Mouse (Mus musculus): ENCODE results near the gene Pik3ap1. TPM values are rescaled to one million over a fixed set of nuclear protein-coding genes. Genes with fewer than 3 reads are reported as not detected.

Gene Pik3ap1
- total and polyA plus RNA-seq, 3 experiments, result 0.07 to 0.16 TPM; not detected in 1

DNA sequence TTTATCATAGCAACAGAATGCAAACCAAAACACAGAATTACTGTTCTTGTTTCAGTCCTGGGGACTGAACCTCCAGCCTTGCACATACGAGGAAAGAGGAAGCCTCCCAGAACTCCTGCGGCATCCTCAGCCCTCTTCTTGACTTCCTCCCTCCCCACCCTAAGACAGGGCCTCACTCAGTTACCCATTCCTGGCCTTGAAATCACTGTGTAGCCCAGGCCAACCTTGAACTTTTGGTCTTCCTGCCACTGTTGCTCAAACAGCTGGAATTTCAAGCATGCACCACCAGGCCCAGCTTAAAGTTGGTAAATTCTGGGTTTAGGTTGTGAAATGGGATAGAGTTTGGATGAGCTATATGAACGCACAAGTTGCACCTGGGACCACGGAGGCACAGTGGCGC, 10.2 kb downstream of the Pik3ap1 start:
- no peaks in the 10 kb centered on the region for H3K27me3 ChIP-seq (ENCODE audit: insufficient read depth, low read length)
- H3K4me3 ChIP-seq (ENCODE audit: low read depth, low read length), result no peak overlapping the region
- no peak for DNase-seq (ENCODE audit: low spot score)
- H3K9me3 ChIP-seq (replicated peaks), result no peaks in the 10 kb centered on the region
- H3K36me3 ChIP-seq (replicated peaks), result no peaks in the 10 kb centered on the region
- no peak for TF ChIP-seq POLR2AphosphoS5 (IDR thresholded peaks at IDR 0.05; ENCODE audit: insufficient replicate concordance, low read depth, low read length)
- no peak for TF ChIP-seq TAL1 (conservative IDR thresholded peaks at IDR 0.05; ENCODE audit: low read depth, low read length)
- TF ChIP-seq GATA1 (IDR thresholded peaks at IDR 0.05; ENCODE audit: borderline replicate concordance, low read length), result no peak
- TF ChIP-seq CTCF (IDR thresholded peaks at IDR 0.05; ENCODE audit: low read depth, low read length), result no peak
- TF ChIP-seq GATA2 (IDR thresholded peaks at IDR 0.05; ENCODE audit: borderline replicate concordance, low read depth, low read length), result no peak
- no peak for ATAC-seq (ENCODE audit: extremely low read depth, insufficient number of reproducible peaks, low FRiP score, poor library complexity, severe bottlenecking)
- no peaks in the 10 kb centered on the region for H3K4me1 ChIP-seq (ENCODE audit: insufficient read depth, low read depth, low read length)

DNA sequence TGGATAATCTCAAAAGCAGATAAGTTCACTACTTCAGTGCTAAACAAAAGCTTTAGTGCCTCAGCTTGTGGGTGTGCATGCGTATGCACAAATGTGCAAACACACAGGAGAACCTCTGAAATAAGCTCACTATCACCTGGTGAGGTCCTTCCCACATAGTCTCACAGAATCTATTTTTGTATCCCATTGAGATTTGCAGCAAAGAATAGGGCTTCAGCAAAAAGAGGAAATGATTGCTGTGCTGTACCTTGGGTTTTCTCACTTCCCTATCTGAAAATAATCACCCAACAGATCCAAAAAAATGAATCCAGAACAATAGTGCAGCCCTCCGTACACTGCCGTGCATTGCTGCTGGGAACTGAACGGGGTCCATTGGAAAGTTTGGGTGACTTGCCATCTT, 12.6 kb downstream of the Pik3ap1 start:
- no peak overlapping the region for H3K4me3 ChIP-seq (ENCODE audit: low read depth, low read length)
- ATAC-seq (ENCODE audit: extremely low read depth, insufficient number of reproducible peaks, low FRiP score, poor library complexity, severe bottlenecking) (no peak), DNase-seq (ENCODE audit: low spot score) (no peak)
- no peaks in the 10 kb centered on the region for H3K36me3 ChIP-seq (replicated peaks)
- 0 out of 2 replicates have a peak, but pooled peaks cover 5% of the 10 kb centered on the region for H3K27me3 ChIP-seq (ENCODE audit: insufficient read depth, low read length)
- H3K4me1 ChIP-seq (ENCODE audit: insufficient read depth, low read depth, low read length), result no peaks in the 10 kb centered on the region
- no peaks in the 10 kb centered on the region for H3K9me3 ChIP-seq (replicated peaks)
- TF ChIP-seq CTCF (IDR thresholded peaks at IDR 0.05; ENCODE audit: low read depth, low read length), result no peak
- no peak for TF ChIP-seq GATA2 (IDR thresholded peaks at IDR 0.05; ENCODE audit: borderline replicate concordance, low read depth, low read length)
- no peak for TF ChIP-seq POLR2AphosphoS5 (IDR thresholded peaks at IDR 0.05; ENCODE audit: insufficient replicate concordance, low read depth, low read length)
- TF ChIP-seq TAL1 (conservative IDR thresholded peaks at IDR 0.05; ENCODE audit: low read depth, low read length), result no peak
- TF ChIP-seq GATA1 (IDR thresholded peaks at IDR 0.05; ENCODE audit: borderline replicate concordance, low read length), result no peak

DNA sequence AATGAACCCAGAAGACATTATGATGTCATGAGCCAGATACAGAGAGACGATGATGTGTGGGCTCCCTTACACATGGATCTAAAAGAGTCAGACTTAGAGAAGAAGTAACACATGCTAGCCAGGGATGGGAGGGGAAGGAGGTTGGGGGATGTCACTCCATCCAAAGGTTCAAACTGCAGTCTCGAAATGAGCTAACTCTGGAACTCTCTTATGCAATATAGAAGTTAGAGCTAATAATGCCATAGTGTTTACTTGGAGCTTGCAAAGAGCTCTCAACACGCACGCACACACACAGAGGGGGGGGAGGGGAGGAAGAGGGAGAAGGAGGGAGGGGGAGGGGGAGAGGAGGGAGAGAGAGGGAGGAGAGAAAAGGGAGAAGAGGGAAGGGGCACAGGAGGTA, 13.5 kb downstream of the Pik3ap1 start:
- TF ChIP-seq TAL1 (conservative IDR thresholded peaks at IDR 0.05; ENCODE audit: low read depth, low read length), result no peak
- no peak for TF ChIP-seq GATA1 (IDR thresholded peaks at IDR 0.05; ENCODE audit: borderline replicate concordance, low read length)
- TF ChIP-seq GATA2 (IDR thresholded peaks at IDR 0.05; ENCODE audit: borderline replicate concordance, low read depth, low read length), result no peak
- TF ChIP-seq POLR2AphosphoS5 (IDR thresholded peaks at IDR 0.05; ENCODE audit: insufficient replicate concordance, low read depth, low read length), result no peak
- TF ChIP-seq CTCF (IDR thresholded peaks at IDR 0.05; ENCODE audit: low read depth, low read length), result no peak
- Histone ChIP-seq H3K4me1 (ENCODE audit: insufficient read depth, low read depth, low read length) (no peaks in the 10 kb centered on the region), H3K27me3 (ENCODE audit: insufficient read depth, low read length) (0 out of 2 replicates have a peak, but pooled peaks cover 8% of the 10 kb centered on the region), H3K9me3 (replicated peaks) (no peaks in the 10 kb centered on the region), H3K4me3 (ENCODE audit: low read depth, low read length) (no peak overlapping the region), H3K36me3 (replicated peaks) (no peaks in the 10 kb centered on the region)
- ATAC-seq (ENCODE audit: extremely low read depth, insufficient number of reproducible peaks, low FRiP score, poor library complexity, severe bottlenecking) (no peak), DNase-seq (ENCODE audit: low spot score) (no peak)

DNA sequence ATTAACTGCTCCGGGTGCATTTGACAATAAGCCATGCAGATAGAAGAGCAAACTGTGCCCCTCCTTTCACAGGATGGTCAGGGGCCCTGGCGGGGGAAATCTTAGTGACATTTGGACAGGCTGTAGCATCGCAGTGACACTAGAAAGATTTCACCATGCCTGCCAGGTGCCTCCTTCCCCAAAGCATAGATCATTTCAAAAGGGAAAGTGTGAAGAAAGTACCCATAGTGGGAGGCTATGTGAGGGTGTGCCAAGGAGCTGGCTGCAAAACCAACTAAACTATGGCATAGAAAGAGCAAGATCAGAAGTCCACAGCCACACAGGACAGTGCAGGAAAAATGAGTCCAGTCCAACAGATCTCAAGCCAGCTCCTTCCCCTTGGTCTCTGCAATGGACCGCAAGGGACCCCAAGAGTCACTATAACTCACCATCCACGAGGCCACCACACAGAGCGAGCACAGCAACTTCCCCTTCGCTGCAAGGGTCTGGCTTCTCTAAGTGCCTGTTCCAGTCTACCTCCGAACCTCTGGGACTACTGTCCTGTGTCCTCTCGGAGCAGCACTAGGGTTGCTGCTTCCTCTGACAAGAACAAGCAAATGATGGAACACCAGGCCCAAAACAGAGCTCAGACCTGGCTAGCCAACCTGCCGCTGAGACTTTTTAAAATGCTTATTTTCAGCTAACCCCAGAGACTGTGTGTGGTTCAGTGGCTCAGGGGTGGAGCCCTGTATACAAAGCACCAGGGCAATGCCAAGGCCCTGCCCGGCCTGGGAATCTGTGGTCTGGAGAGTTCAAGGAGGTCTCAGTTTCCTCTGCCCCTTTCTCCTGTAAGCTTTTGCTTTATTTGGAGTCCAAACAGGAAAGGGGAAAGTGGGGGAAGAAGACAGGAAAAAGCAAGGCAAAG, 15.1 kb downstream of the Pik3ap1 start:
- Histone ChIP-seq H3K9me3 (replicated peaks) (no peaks in the 10 kb centered on the region), H3K4me1 (ENCODE audit: insufficient read depth, low read depth, low read length) (no peaks in the 10 kb centered on the region), H3K36me3 (replicated peaks) (no peaks in the 10 kb centered on the region), H3K27me3 (ENCODE audit: insufficient read depth, low read length) (0 out of 2 replicates have a peak, but pooled peaks cover 10% of the 10 kb centered on the region), H3K4me3 (ENCODE audit: low read depth, low read length) (no peak overlapping the region)
- no peak for DNase-seq (ENCODE audit: low spot score)
- TF ChIP-seq GATA1 (IDR thresholded peaks at IDR 0.05; ENCODE audit: borderline replicate concordance, low read length) (no peak), CTCF (IDR thresholded peaks at IDR 0.05; ENCODE audit: low read depth, low read length) (no peak), POLR2AphosphoS5 (IDR thresholded peaks at IDR 0.05; ENCODE audit: insufficient replicate concordance, low read depth, low read length) (no peak), GATA2 (IDR thresholded peaks at IDR 0.05; ENCODE audit: borderline replicate concordance, low read depth, low read length) (no peak), TAL1 (conservative IDR thresholded peaks at IDR 0.05; ENCODE audit: low read depth, low read length) (no peak)
- no peak for ATAC-seq (ENCODE audit: extremely low read depth, insufficient number of reproducible peaks, low FRiP score, poor library complexity, severe bottlenecking)

DNA sequence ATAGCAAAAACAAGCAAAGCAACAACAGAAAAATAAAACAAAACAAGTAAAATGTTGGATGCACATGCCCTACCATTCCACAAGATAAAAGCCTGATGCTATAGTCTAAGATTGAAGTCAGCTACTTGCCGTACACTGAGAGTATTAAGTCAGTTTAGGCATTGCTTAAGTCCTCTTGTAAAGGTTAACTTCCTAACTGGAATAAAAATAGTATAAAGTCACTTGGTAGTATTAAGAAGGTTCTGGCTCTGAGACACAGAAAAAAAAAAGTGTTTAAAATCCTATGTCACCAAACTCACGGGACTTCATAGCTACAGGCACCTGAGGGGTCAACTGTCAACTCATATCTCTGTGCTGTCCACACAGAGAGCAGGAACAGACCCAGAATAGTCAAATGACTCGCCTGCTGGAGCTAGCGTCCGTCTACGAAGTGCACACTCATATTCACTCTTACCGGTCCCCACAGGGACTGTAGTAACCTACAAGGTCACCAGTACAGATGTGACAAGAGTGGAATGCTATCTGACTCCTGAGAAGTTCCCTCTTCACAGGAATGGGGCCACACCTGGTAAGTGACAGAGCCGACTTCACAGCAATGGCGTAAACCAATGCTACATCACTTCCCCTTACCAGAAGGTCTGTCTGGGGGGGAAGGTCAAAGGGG, 17.9 kb downstream of the Pik3ap1 start:
- Histone ChIP-seq H3K4me3 (ENCODE audit: low read depth, low read length) (no peak overlapping the region), H3K9me3 (replicated peaks) (no peaks in the 10 kb centered on the region), H3K36me3 (replicated peaks) (no peaks in the 10 kb centered on the region), H3K4me1 (ENCODE audit: insufficient read depth, low read depth, low read length) (no peaks in the 10 kb centered on the region), H3K27me3 (ENCODE audit: insufficient read depth, low read length) (0 out of 2 replicates have a peak, but pooled peaks cover 10% of the 10 kb centered on the region)
- ATAC-seq (ENCODE audit: extremely low read depth, insufficient number of reproducible peaks, low FRiP score, poor library complexity, severe bottlenecking), result no peak
- TF ChIP-seq POLR2AphosphoS5 (IDR thresholded peaks at IDR 0.05; ENCODE audit: insufficient replicate concordance, low read depth, low read length) (no peak), TAL1 (conservative IDR thresholded peaks at IDR 0.05; ENCODE audit: low read depth, low read length) (no peak), CTCF (IDR thresholded peaks at IDR 0.05; ENCODE audit: low read depth, low read length) (no peak), GATA2 (IDR thresholded peaks at IDR 0.05; ENCODE audit: borderline replicate concordance, low read depth, low read length) (no peak), GATA1 (IDR thresholded peaks at IDR 0.05; ENCODE audit: borderline replicate concordance, low read length) (no peak)
- no peak for DNase-seq (ENCODE audit: low spot score)
